Mouse (Mus musculus) adipocyte (in vitro differentiated cells): ENCODE results near the gene Gng10.
A peak's percentile ranks its signal among the peaks of the same experiment; 100 is the strongest.

ENCODE experiments used
- DNase-seq: peaks from one replicate; pipeline ENCODE4 v3.0.0-alpha.2; 2016; ENCODE audit warnings: low spot score

Gng10 gene

GRCm38 (mm10) chr4:59034918-59035785, at the start of gene Gng10:
Gene Gng10, plus strand, starts transcription at chr4:59035088.
- peak; percentile 69 for DNase-seq

GRCm38 (mm10) chr4:58985157-58985648, 49.7 kb upstream of the Gng10 start:
- DNase-seq: peak; percentile 70

GRCm38 (mm10) chr4:58986540-58987190, 48.2 kb upstream of the Gng10 start, which contains the start of gene Ptgr1:
Gene Ptgr1, minus strand, starts transcription at chr4:58987119.
- peak; percentile 43 for DNase-seq

- no peak for DNase-seq
These were observed 45.5 kb upstream of the Gng10 start for GRCm38 (mm10) chr4:58989303-58989898.

GRCm38 (mm10) chr4:58990609-58991434, 44.1 kb upstream of the Gng10 start:
- DNase-seq: no peak

GRCm38 (mm10) chr4:58992195-58992594, 42.7 kb upstream of the Gng10 start:
- DNase-seq: no peak

GRCm38 (mm10) chr4:58994762-58995161, 40.1 kb upstream of the Gng10 start, which contains the start of gene Dnajc25:
Gene Dnajc25, plus strand, starts transcription at chr4:58995062.
- no peak for DNase-seq

- no peak for DNase-seq
These were observed 39.6 kb upstream of the Gng10 start for GRCm38 (mm10) chr4:58995251-58995693.

GRCm38 (mm10) chr4:58997081-58997480, 37.8 kb upstream of the Gng10 start:
- no peak for DNase-seq

- DNase-seq: no peak
These were observed 36.2 kb upstream of the Gng10 start for GRCm38 (mm10) chr4:58998688-58999087.

- DNase-seq: peak; percentile 79
These were observed 35.2 kb upstream of the Gng10 start for GRCm38 (mm10) chr4:58999686-59000085.

- peak; percentile 39 for DNase-seq
These were observed 34.3 kb upstream of the Gng10 start for GRCm38 (mm10) chr4:59000614-59001013.

- DNase-seq: peak; percentile 85
These were observed 31.7 kb upstream of the Gng10 start, which contains the start of gene Gm20503 for GRCm38 (mm10) chr4:59002948-59003805. Gene Gm20503, plus strand, starts transcription at chr4:59003210.

GRCm38 (mm10) chr4:59003806-59004200, 31.1 kb upstream of the Gng10 start:
- DNase-seq: no peak

GRCm38 (mm10) chr4:59006211-59006610, 28.7 kb upstream of the Gng10 start:
- DNase-seq: no peak

GRCm38 (mm10) chr4:59007016-59007415, 27.9 kb upstream of the Gng10 start:
- DNase-seq: no peak

GRCm38 (mm10) chr4:59007974-59008373, 26.9 kb upstream of the Gng10 start:
- DNase-seq: no peak

- DNase-seq: no peak
These were observed 25.7 kb upstream of the Gng10 start for GRCm38 (mm10) chr4:59009186-59009585.

GRCm38 (mm10) chr4:59009696-59010095, 25.2 kb upstream of the Gng10 start:
- DNase-seq: no peak

GRCm38 (mm10) chr4:59011446-59011845, 23.4 kb upstream of the Gng10 start:
- no peak for DNase-seq
